Mouse (Mus musculus): ENCODE results near the gene Gm3336. TPM values are rescaled to one million over a fixed set of nuclear protein-coding genes. Genes with fewer than 3 reads are reported as not detected.

Gene Gm3336
- polyA plus RNA-seq, 1 experiment from 2014 or later: 0.15 TPM

- no peak for DNase-seq (ENCODE audit: low spot score)
- Histone ChIP-seq H3K9me3 (ENCODE audit: control insufficient read depth, low read length) (no peaks in the 10 kb centered on the region), H3K27ac (ENCODE audit: low read depth, low read length) (peak overlapping the region; percentile 28), H3K36me3 (ENCODE audit: control insufficient read depth, insufficient read depth, low read length) (peaks cover 10% of the 10 kb centered on the region), H3K4me2 (peak overlapping the region; percentile 99), H3K27me3 (replicated peaks; ENCODE audit: control insufficient read depth, insufficient read depth, low read length) (no peaks in the 10 kb centered on the region), H3K4me3 (ENCODE audit: low read depth, low read length) (peak overlapping the region; percentile 60), H3K9ac (ENCODE audit: low read depth, low read length) (peak overlapping the region; percentile 74), H3K4me1 (replicated peaks; ENCODE audit: control insufficient read depth, insufficient read depth, low read length) (peaks cover 76% of the 10 kb centered on the region)
- WGBS: 2% methylated on average over 34 of the region's 34 CpGs
- ATAC-seq (replicated peaks; ENCODE audit: low FRiP score): no peak
Measured at GRCm38 (mm10) chr8:70765838-70766570, 47.7 kb downstream of the Gm3336 start.

- peak overlapping the region; percentile 99 for H3K4me2 ChIP-seq
- H3K27me3 ChIP-seq (replicated peaks; ENCODE audit: control insufficient read depth, insufficient read depth, low read length): no peaks in the 10 kb centered on the region
- WGBS: 11% methylated on average over 21 of the region's 21 CpGs
- no peaks in the 10 kb centered on the region for H3K9me3 ChIP-seq (ENCODE audit: control insufficient read depth, low read length)
- peak; percentile 59 for DNase-seq (ENCODE audit: low spot score)
- peak overlapping the region; percentile 74 for H3K9ac ChIP-seq (ENCODE audit: low read depth, low read length)
- H3K36me3 ChIP-seq (ENCODE audit: control insufficient read depth, insufficient read depth, low read length): peaks cover 16% of the 10 kb centered on the region
- peak overlapping the region; percentile 28 for H3K27ac ChIP-seq (ENCODE audit: low read depth, low read length)
- peak; percentile 27; the same call in 1 of the 2 replicates for ATAC-seq (replicated peaks; ENCODE audit: low FRiP score)
- peak overlapping the region; percentile 60 for H3K4me3 ChIP-seq (ENCODE audit: low read depth, low read length)
- H3K4me1 ChIP-seq (replicated peaks; ENCODE audit: control insufficient read depth, insufficient read depth, low read length): peaks cover 69% of the 10 kb centered on the region
Measured at GRCm38 (mm10) chr8:70766571-70767440, 48.5 kb downstream of the Gm3336 start.

GRCm38 (mm10) chr8:70767503-70767902 is 49.2 kb downstream of the Gm3336 start:
- Histone ChIP-seq H3K9ac (ENCODE audit: low read depth, low read length) (peak overlapping the region; percentile 22; the same call in 1 of the 2 replicates), H3K4me1 (replicated peaks; ENCODE audit: control insufficient read depth, insufficient read depth, low read length) (peaks cover 62% of the 10 kb centered on the region), H3K4me3 (ENCODE audit: low read depth, low read length) (no peak overlapping the region), H3K4me2 (no peak overlapping the region; the same call in 1 of the 2 replicates), H3K27ac (ENCODE audit: low read depth, low read length) (no peak overlapping the region; the same call in 1 of the 2 replicates), H3K36me3 (ENCODE audit: control insufficient read depth, insufficient read depth, low read length) (peaks cover 20% of the 10 kb centered on the region), H3K9me3 (ENCODE audit: control insufficient read depth, low read length) (no peaks in the 10 kb centered on the region), H3K27me3 (replicated peaks; ENCODE audit: control insufficient read depth, insufficient read depth, low read length) (no peaks in the 10 kb centered on the region)
- ATAC-seq (replicated peaks; ENCODE audit: low FRiP score) (no peak), DNase-seq (ENCODE audit: low spot score) (no peak)
- 76% methylated on average over 6 of the region's 6 CpGs for WGBS

GRCm38 (mm10) chr8:70768231-70768776 is 50.0 kb downstream of the Gm3336 start:
- Histone ChIP-seq H3K27me3 (replicated peaks; ENCODE audit: control insufficient read depth, insufficient read depth, low read length) (no peaks in the 10 kb centered on the region), H3K4me3 (ENCODE audit: low read depth, low read length) (no peak overlapping the region), H3K9ac (ENCODE audit: low read depth, low read length) (no peak overlapping the region), H3K4me2 (peak overlapping the region; percentile 9; the same call in 1 of the 2 replicates), H3K4me1 (replicated peaks; ENCODE audit: control insufficient read depth, insufficient read depth, low read length) (peaks cover 58% of the 10 kb centered on the region), H3K27ac (ENCODE audit: low read depth, low read length) (no peak overlapping the region), H3K9me3 (ENCODE audit: control insufficient read depth, low read length) (no peaks in the 10 kb centered on the region), H3K36me3 (ENCODE audit: control insufficient read depth, insufficient read depth, low read length) (peaks cover 20% of the 10 kb centered on the region)
- no peak for DNase-seq (ENCODE audit: low spot score)
- WGBS: 91% methylated on average over 32 of the region's 32 CpGs
- ATAC-seq (replicated peaks; ENCODE audit: low FRiP score): no peak

- no peaks in the 10 kb centered on the region for H3K9me3 ChIP-seq (ENCODE audit: control insufficient read depth, low read length)
- peak overlapping the region; percentile 42 for H3K27ac ChIP-seq (ENCODE audit: low read depth, low read length)
- DNase-seq (ENCODE audit: low spot score) (no peak), ATAC-seq (replicated peaks; ENCODE audit: low FRiP score) (no peak)
- H3K9ac ChIP-seq (ENCODE audit: low read depth, low read length): no peak overlapping the region
- H3K4me3 ChIP-seq (ENCODE audit: low read depth, low read length): peak overlapping the region; percentile 20; the same call in 1 of the 2 replicates
- H3K4me1 ChIP-seq (replicated peaks; ENCODE audit: control insufficient read depth, insufficient read depth, low read length): peaks cover 53% of the 10 kb centered on the region
- H3K36me3 ChIP-seq (ENCODE audit: control insufficient read depth, insufficient read depth, low read length): peaks cover 27% of the 10 kb centered on the region
- 84% methylated on average over 16 of the region's 16 CpGs for WGBS
- no peaks in the 10 kb centered on the region for H3K27me3 ChIP-seq (replicated peaks; ENCODE audit: control insufficient read depth, insufficient read depth, low read length)
- H3K4me2 ChIP-seq: peak overlapping the region; percentile 5; the same call in 1 of the 2 replicates
Measured at GRCm38 (mm10) chr8:70768956-70769355, 50.6 kb downstream of the Gm3336 start.

- H3K36me3 ChIP-seq (ENCODE audit: control insufficient read depth, insufficient read depth, low read length): peaks cover 29% of the 10 kb centered on the region
- H3K9ac ChIP-seq (ENCODE audit: low read depth, low read length): peak overlapping the region; percentile 49
- DNase-seq (ENCODE audit: low spot score) (peak; percentile 91), ATAC-seq (replicated peaks; ENCODE audit: low FRiP score) (peak; percentile 79)
- H3K4me3 ChIP-seq (ENCODE audit: low read depth, low read length): 0 out of 2 replicates have a peak overlapping the region, but pooled peaks have one; percentile 6
- H3K9me3 ChIP-seq (ENCODE audit: control insufficient read depth, low read length): no peaks in the 10 kb centered on the region
- peak overlapping the region; percentile 39 for H3K4me2 ChIP-seq
- H3K4me1 ChIP-seq (replicated peaks; ENCODE audit: control insufficient read depth, insufficient read depth, low read length): peaks cover 52% of the 10 kb centered on the region
- peak overlapping the region; percentile 42 for H3K27ac ChIP-seq (ENCODE audit: low read depth, low read length)
- no peaks in the 10 kb centered on the region for H3K27me3 ChIP-seq (replicated peaks; ENCODE audit: control insufficient read depth, insufficient read depth, low read length)
- WGBS: 5% methylated on average over 26 of the region's 26 CpGs
Measured at GRCm38 (mm10) chr8:70769359-70769758, 51.0 kb downstream of the Gm3336 start.

GRCm38 (mm10) chr8:70769858-70770257 is 51.5 kb downstream of the Gm3336 start:
- ATAC-seq (replicated peaks; ENCODE audit: low FRiP score) (peak; percentile 62), DNase-seq (ENCODE audit: low spot score) (no peak)
- Histone ChIP-seq H3K27ac (ENCODE audit: low read depth, low read length) (peak overlapping the region; percentile 42), H3K9me3 (ENCODE audit: control insufficient read depth, low read length) (no peaks in the 10 kb centered on the region), H3K9ac (ENCODE audit: low read depth, low read length) (peak overlapping the region; percentile 49), H3K4me1 (replicated peaks; ENCODE audit: control insufficient read depth, insufficient read depth, low read length) (peaks cover 49% of the 10 kb centered on the region), H3K4me2 (peak overlapping the region; percentile 39), H3K36me3 (ENCODE audit: control insufficient read depth, insufficient read depth, low read length) (peaks cover 32% of the 10 kb centered on the region), H3K27me3 (replicated peaks; ENCODE audit: control insufficient read depth, insufficient read depth, low read length) (no peaks in the 10 kb centered on the region), H3K4me3 (ENCODE audit: low read depth, low read length) (no peak overlapping the region)
- 46% methylated on average over 12 of the region's 12 CpGs for WGBS

- no peak overlapping the region for H3K4me3 ChIP-seq (ENCODE audit: low read depth, low read length)
- H3K36me3 ChIP-seq (ENCODE audit: control insufficient read depth, insufficient read depth, low read length): peaks cover 34% of the 10 kb centered on the region
- no peaks in the 10 kb centered on the region for H3K9me3 ChIP-seq (ENCODE audit: control insufficient read depth, low read length)
- 0 out of 2 replicates have a peak overlapping the region, but pooled peaks have one; percentile 16 for H3K9ac ChIP-seq (ENCODE audit: low read depth, low read length)
- H3K4me1 ChIP-seq (replicated peaks; ENCODE audit: control insufficient read depth, insufficient read depth, low read length): peaks cover 48% of the 10 kb centered on the region
- ATAC-seq (replicated peaks; ENCODE audit: low FRiP score) (no peak), DNase-seq (ENCODE audit: low spot score) (no peak)
- 88% methylated on average over 13 of the region's 13 CpGs for WGBS
- no peak overlapping the region for H3K27ac ChIP-seq (ENCODE audit: low read depth, low read length)
- no peaks in the 10 kb centered on the region for H3K27me3 ChIP-seq (replicated peaks; ENCODE audit: control insufficient read depth, insufficient read depth, low read length)
- H3K4me2 ChIP-seq: no peak overlapping the region
Measured at GRCm38 (mm10) chr8:70770748-70771147, 52.4 kb downstream of the Gm3336 start.

Data from liver, embryonic 11.5 days (tissue).